Mouse (Mus musculus): ENCODE results near the gene Bcat1. TPM values are rescaled to one million over a fixed set of nuclear protein-coding genes. Genes with fewer than 3 reads are reported as not detected.

Gene Bcat1
- polyA plus RNA-seq, 1 experiment from 2014 or later, result 0.46 TPM

GRCm38 (mm10) chr6:145064104-145064503 is 11.9 kb downstream of the Bcat1 start:
- 59% methylated on average over 1 of the region's 1 CpGs for WGBS (ENCODE audit: insufficient replicate concordance)
- Histone ChIP-seq H3K27me3 (ENCODE audit: insufficient read depth, low read length) (no peaks in the 10 kb centered on the region), H3K36me3 (replicated peaks; ENCODE audit: insufficient read depth, low read length) (no peaks in the 10 kb centered on the region), H3K9ac (replicated peaks) (no peak overlapping the region), H3K27ac (ENCODE audit: low read depth) (no peak overlapping the region), H3K4me1 (ENCODE audit: insufficient read depth) (no peaks in the 10 kb centered on the region), H3K9me3 (ENCODE audit: low read length) (no peaks in the 10 kb centered on the region), H3K4me3 (ENCODE audit: low read depth, low read length) (no peak overlapping the region), H3K4me2 (ENCODE audit: low read depth, low read length) (no peak overlapping the region)
- no peak for TF ChIP-seq EP300 (IDR thresholded peaks at IDR 0.05; ENCODE audit: low read depth)
- TF ChIP-seq CTCF (IDR thresholded peaks at IDR 0.05; ENCODE audit: low read depth), result no peak
- no peak for DNase-seq
- no peak for ATAC-seq

- Histone ChIP-seq H3K36me3 (replicated peaks; ENCODE audit: insufficient read depth, low read length) (no peaks in the 10 kb centered on the region), H3K9ac (replicated peaks) (no peak overlapping the region), H3K4me1 (ENCODE audit: insufficient read depth) (no peaks in the 10 kb centered on the region), H3K27me3 (ENCODE audit: insufficient read depth, low read length) (no peaks in the 10 kb centered on the region), H3K9me3 (ENCODE audit: low read length) (no peaks in the 10 kb centered on the region), H3K4me3 (ENCODE audit: low read depth, low read length) (no peak overlapping the region), H3K27ac (ENCODE audit: low read depth) (no peak overlapping the region), H3K4me2 (ENCODE audit: low read depth, low read length) (no peak overlapping the region)
- DNase-seq (peak; percentile 5), ATAC-seq (no peak)
- whole genome bisulfite sequencing (ENCODE audit: insufficient replicate concordance), result 64% methylated on average over 5 of the region's 5 CpGs
- TF ChIP-seq EP300 (IDR thresholded peaks at IDR 0.05; ENCODE audit: low read depth) (no peak), CTCF (IDR thresholded peaks at IDR 0.05; ENCODE audit: low read depth) (no peak)
Measured at GRCm38 (mm10) chr6:145063212-145063868, 12.6 kb downstream of the Bcat1 start.

GRCm38 (mm10) chr6:145062763-145063162 is 13.2 kb downstream of the Bcat1 start:
- no peaks in the 10 kb centered on the region for H3K36me3 ChIP-seq (replicated peaks; ENCODE audit: insufficient read depth, low read length)
- ATAC-seq (no peak), DNase-seq (peak; percentile 3)
- H3K4me1 ChIP-seq (ENCODE audit: insufficient read depth), result no peaks in the 10 kb centered on the region
- H3K9ac ChIP-seq (replicated peaks), result no peak overlapping the region
- no peak overlapping the region for H3K4me2 ChIP-seq (ENCODE audit: low read depth, low read length)
- no peaks in the 10 kb centered on the region for H3K27me3 ChIP-seq (ENCODE audit: insufficient read depth, low read length)
- TF ChIP-seq EP300 (IDR thresholded peaks at IDR 0.05; ENCODE audit: low read depth) (no peak), CTCF (IDR thresholded peaks at IDR 0.05; ENCODE audit: low read depth) (no peak)
- WGBS (ENCODE audit: insufficient replicate concordance), result 79% methylated on average over 4 of the region's 4 CpGs
- H3K4me3 ChIP-seq (ENCODE audit: low read depth, low read length), result no peak overlapping the region
- no peak overlapping the region for H3K27ac ChIP-seq (ENCODE audit: low read depth)
- H3K9me3 ChIP-seq (ENCODE audit: low read length), result no peaks in the 10 kb centered on the region

GRCm38 (mm10) chr6:145061361-145061760 is 14.6 kb downstream of the Bcat1 start:
- H3K9me3 ChIP-seq (ENCODE audit: low read length), result no peaks in the 10 kb centered on the region
- H3K4me3 ChIP-seq (ENCODE audit: low read depth, low read length), result no peak overlapping the region
- H3K27ac ChIP-seq (ENCODE audit: low read depth), result no peak overlapping the region
- no peaks in the 10 kb centered on the region for H3K4me1 ChIP-seq (ENCODE audit: insufficient read depth)
- 69% methylated on average over 1 of the region's 1 CpGs for WGBS (ENCODE audit: insufficient replicate concordance)
- no peak for TF ChIP-seq EP300 (IDR thresholded peaks at IDR 0.05; ENCODE audit: low read depth)
- no peak for TF ChIP-seq CTCF (IDR thresholded peaks at IDR 0.05; ENCODE audit: low read depth)
- no peak overlapping the region for H3K4me2 ChIP-seq (ENCODE audit: low read depth, low read length)
- DNase-seq (no peak), ATAC-seq (no peak)
- no peaks in the 10 kb centered on the region for H3K36me3 ChIP-seq (replicated peaks; ENCODE audit: insufficient read depth, low read length)
- no peak overlapping the region for H3K9ac ChIP-seq (replicated peaks)
- no peaks in the 10 kb centered on the region for H3K27me3 ChIP-seq (ENCODE audit: insufficient read depth, low read length)

GRCm38 (mm10) chr6:145056102-145056501 is 19.9 kb downstream of the Bcat1 start:
- Histone ChIP-seq H3K27ac (ENCODE audit: low read depth) (no peak overlapping the region), H3K4me2 (ENCODE audit: low read depth, low read length) (no peak overlapping the region), H3K4me1 (ENCODE audit: insufficient read depth) (no peaks in the 10 kb centered on the region), H3K9me3 (ENCODE audit: low read length) (no peaks in the 10 kb centered on the region), H3K4me3 (ENCODE audit: low read depth, low read length) (no peak overlapping the region), H3K36me3 (replicated peaks; ENCODE audit: insufficient read depth, low read length) (no peaks in the 10 kb centered on the region), H3K27me3 (ENCODE audit: insufficient read depth, low read length) (no peaks in the 10 kb centered on the region), H3K9ac (replicated peaks) (no peak overlapping the region)
- WGBS (ENCODE audit: insufficient replicate concordance), result 63% methylated on average over 4 of the region's 4 CpGs
- ATAC-seq (no peak), DNase-seq (peak; percentile 10)
- TF ChIP-seq CTCF (IDR thresholded peaks at IDR 0.05; ENCODE audit: low read depth) (no peak), EP300 (IDR thresholded peaks at IDR 0.05; ENCODE audit: low read depth) (no peak)

GRCm38 (mm10) chr6:145055277-145055858 is 20.6 kb downstream of the Bcat1 start:
- Histone ChIP-seq H3K9ac (replicated peaks) (no peak overlapping the region), H3K4me2 (ENCODE audit: low read depth, low read length) (no peak overlapping the region), H3K27ac (ENCODE audit: low read depth) (no peak overlapping the region), H3K9me3 (ENCODE audit: low read length) (no peaks in the 10 kb centered on the region), H3K4me3 (ENCODE audit: low read depth, low read length) (no peak overlapping the region), H3K27me3 (ENCODE audit: insufficient read depth, low read length) (no peaks in the 10 kb centered on the region), H3K4me1 (ENCODE audit: insufficient read depth) (no peaks in the 10 kb centered on the region), H3K36me3 (replicated peaks; ENCODE audit: insufficient read depth, low read length) (no peaks in the 10 kb centered on the region)
- 66% methylated on average over 6 of the region's 6 CpGs for WGBS (ENCODE audit: insufficient replicate concordance)
- no peak for ATAC-seq
- TF ChIP-seq EP300 (IDR thresholded peaks at IDR 0.05; ENCODE audit: low read depth) (no peak), CTCF (IDR thresholded peaks at IDR 0.05; ENCODE audit: low read depth) (no peak)
- DNase-seq, result no peak
